Mouse (Mus musculus) forebrain, embryonic 15.5 days (tissue): ENCODE data around the gene R3hdm2. TPM values are rescaled to one million over a fixed set of nuclear protein-coding genes. Genes with fewer than 3 reads are reported as not detected.
A peak's percentile ranks its signal among the peaks of the same experiment; 100 is the strongest.

Source experiments
- ATAC-seq: fragments of 200-750 bp; cut with Nextera tagmentation; replicated peaks from 2 replicates; pipeline ENCODE4 v1.8.0; 2017; ENCODE audit warnings: mild to moderate bottlenecking, moderate TSS enrichment, moderate library complexity
- H3K27ac ChIP-seq: fragments of 300-500 bp; sonication (generic); replicated peaks from 2 replicates; pipeline ENCODE4 v1.5.1; 2015; ENCODE audit warnings: mild to moderate bottlenecking, inconsistent platforms
- H3K27me3 ChIP-seq: fragments of 300-500 bp; sonication (generic); 2 replicates; pipeline ENCODE4 v1.6.1; 2015; ENCODE audit warnings: inconsistent platforms
- H3K36me3 ChIP-seq: fragments of 300-500 bp; sonication (generic); 2 replicates; pipeline ENCODE4 v1.6.1; 2015; ENCODE audit warnings: mild to moderate bottlenecking, inconsistent platforms
- H3K4me1 ChIP-seq: fragments of 300-500 bp; sonication (generic); 2 replicates; pipeline ENCODE4 v1.6.1; 2015; ENCODE audit warnings: inconsistent platforms
- H3K4me2 ChIP-seq: fragments of 300-500 bp; sonication (generic); replicated peaks from 2 replicates; pipeline ENCODE4 v1.6.1; 2015; ENCODE audit warnings: mild to moderate bottlenecking, inconsistent platforms
- H3K4me3 ChIP-seq: fragments of 300-500 bp; sonication (generic); 2 replicates; pipeline ENCODE4 v1.5.1; 2015; ENCODE audit warnings: mild to moderate bottlenecking, inconsistent platforms
- H3K9ac ChIP-seq: fragments of 300-500 bp; sonication (generic); replicated peaks from 2 replicates; pipeline ENCODE4 v1.6.1; 2015; ENCODE audit warnings: mild to moderate bottlenecking, inconsistent platforms
- H3K9me3 ChIP-seq: fragments of 300-500 bp; sonication (generic); 2 replicates; pipeline ENCODE4 v1.6.1; 2016; ENCODE audit warnings: inconsistent platforms
- WGBS: fragments of 180-500 bp; shearing (Covaris S2); methylation state at CpG from one replicate; pipeline ENCODE4 v1.1.7; 2015; ENCODE audit warnings: mixed read lengths; 5-methylcytosine and 5-hydroxymethylcytosine counted together
- polyA plus RNA-seq: library from polyadenylated mRNA; unstranded; fragments of >200 nt; fragmentation: Nextera tagmentation; extraction: Ambion mirVana; gene quantifications from 2 replicates; pipeline ENCODE4 v1.2.1, GENCODE M21; 2015

R3hdm2 gene
- 39.2 and 43.6 TPM in 2 replicates for polyA plus RNA-seq

DNA sequence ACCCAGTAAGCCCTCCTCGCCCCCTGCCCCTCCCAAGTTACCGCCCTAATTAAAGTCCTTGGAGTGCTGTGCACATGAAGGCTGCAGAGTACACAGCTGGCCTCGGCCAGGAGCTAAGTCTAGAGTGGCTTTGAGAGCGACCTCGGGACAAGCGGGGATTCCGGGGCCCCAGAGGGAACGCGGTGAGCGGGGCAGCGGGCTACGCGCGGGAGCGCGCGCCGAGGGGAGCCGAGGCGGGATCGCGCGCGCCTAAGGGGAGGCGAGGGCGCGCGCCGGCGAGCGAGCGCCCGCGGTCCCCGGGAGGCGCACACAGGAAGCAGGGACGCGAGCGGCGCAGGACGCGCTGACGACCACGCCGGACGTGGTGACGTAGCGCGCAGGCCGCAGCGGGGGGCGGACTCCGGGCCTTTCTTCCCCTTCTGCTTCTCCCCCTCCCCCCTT, at the start of gene R3hdm2:
Gene R3hdm2 (plus strand): TSS at position 77 of the 441 bp plus-strand sequence.
- Histone ChIP-seq H3K9ac (peak within 1 kb of the TSS; percentile 78), H3K4me1 (peaks cover 16% of the 10 kb centered on the region), H3K27ac (peak within 1 kb of the TSS; percentile 92), H3K36me3 (no peaks in the 10 kb centered on the region), H3K9me3 (no peaks in the 10 kb centered on the region), H3K27me3 (no peaks in the 10 kb centered on the region), H3K4me2 (peak within 1 kb of the TSS; percentile 70), H3K4me3 (peak within 1 kb of the TSS; percentile 84)
- peak; percentile 97 for ATAC-seq
- 0% methylated on average over 24 of the region's 53 CpGs for WGBS

DNA sequence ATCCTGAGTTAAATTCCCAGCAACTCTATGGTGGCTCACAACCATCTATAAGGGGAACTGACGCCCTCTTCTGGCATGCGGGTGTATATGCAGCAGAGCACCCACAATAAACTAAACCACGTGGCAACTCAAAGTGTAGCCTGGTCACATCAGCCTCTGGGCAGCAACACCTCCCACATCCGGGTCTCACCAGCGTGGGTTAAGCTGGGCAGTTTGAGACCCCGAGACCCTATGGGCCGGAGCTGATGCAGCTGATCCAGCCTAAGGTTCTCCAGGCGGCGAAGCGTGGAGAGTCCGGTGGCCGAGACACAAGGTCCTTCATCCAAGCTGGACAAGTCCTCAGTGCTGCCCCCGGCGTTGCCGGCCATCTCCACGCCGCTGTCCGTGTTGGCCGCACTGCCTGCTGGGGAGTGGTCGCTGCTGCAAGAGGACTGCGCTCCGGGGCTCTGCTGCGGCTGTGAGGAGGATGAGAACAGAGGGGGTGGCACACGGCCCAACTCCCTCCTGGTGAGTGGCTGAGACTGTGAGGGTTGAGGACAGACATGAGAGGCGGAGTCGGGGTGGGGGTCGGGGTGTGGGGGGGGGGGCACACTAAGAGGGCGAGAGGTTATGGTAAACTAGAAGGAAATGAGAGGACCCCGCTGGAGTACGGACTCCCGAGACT, 47.8 kb upstream of the R3hdm2 start:
- 22% methylated on average over 31 of the region's 31 CpGs for WGBS

DNA sequence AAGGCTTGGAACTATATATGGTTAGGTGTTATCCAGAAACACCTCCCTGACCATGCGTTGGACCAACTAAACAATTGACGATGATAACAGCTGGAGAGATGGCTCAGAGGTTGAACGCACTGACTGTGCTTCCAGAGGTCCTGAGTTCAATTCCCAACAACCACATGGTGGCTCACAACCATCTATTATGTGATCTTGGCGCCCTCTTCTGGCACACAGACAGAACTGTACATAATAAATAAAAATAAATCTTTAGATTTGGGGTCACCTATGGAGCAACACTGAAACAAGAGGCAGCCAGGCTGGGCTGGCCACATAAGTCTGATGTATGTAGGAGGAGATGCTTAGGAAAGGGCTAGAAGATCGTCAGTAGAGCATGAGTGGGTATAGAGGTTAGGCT, 47.0 kb upstream of the R3hdm2 start:
- no peak overlapping the region for H3K27ac ChIP-seq
- WGBS, result 65% methylated on average over 5 of the region's 5 CpGs
- H3K4me1 ChIP-seq, result peaks cover 3% of the 10 kb centered on the region; the same call in 1 of the 2 replicates
- ATAC-seq, result no peak
- no peaks in the 10 kb centered on the region for H3K36me3 ChIP-seq
- H3K9ac ChIP-seq, result no peak overlapping the region
- H3K4me2 ChIP-seq, result no peak overlapping the region
- H3K4me3 ChIP-seq, result no peak overlapping the region
- H3K9me3 ChIP-seq, result no peaks in the 10 kb centered on the region
- peaks cover 15% of the 10 kb centered on the region for H3K27me3 ChIP-seq

More for the DNA sequence above, 47.8 kb upstream of the R3hdm2 start:
- peak overlapping the region; percentile 27 for H3K4me3 ChIP-seq
- no peak; the same call in 1 of the 2 replicates for ATAC-seq
- H3K27ac ChIP-seq, result no peak overlapping the region
- H3K9ac ChIP-seq, result peak overlapping the region; percentile 32; the same call in 1 of the 2 replicates
- no peaks in the 10 kb centered on the region for H3K36me3 ChIP-seq
- peaks cover 22% of the 10 kb centered on the region for H3K27me3 ChIP-seq
- peaks cover 3% of the 10 kb centered on the region; the same call in 1 of the 2 replicates for H3K4me1 ChIP-seq
- H3K4me2 ChIP-seq, result peak overlapping the region; percentile 43
- no peaks in the 10 kb centered on the region for H3K9me3 ChIP-seq

DNA sequence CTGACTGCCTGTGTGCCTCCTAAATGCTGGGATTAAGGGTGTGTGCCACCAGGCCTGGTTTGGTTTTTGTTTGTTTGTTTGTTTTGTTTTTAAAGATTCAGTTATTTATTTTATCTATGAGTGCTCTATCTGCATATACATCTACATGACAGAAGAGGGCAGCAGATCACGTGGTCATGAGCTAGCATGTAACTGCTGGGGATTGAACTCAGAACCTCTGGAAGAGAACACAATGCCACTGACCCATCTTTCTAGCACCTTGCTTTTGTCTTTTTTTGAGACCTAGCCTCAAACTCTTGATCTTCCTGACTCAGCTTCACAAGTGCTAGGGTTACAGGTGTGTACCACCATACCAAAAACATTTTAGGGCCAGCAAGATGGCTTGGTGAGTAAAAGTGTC, 44.9 kb upstream of the R3hdm2 start:
- ATAC-seq, result no peak

DNA sequence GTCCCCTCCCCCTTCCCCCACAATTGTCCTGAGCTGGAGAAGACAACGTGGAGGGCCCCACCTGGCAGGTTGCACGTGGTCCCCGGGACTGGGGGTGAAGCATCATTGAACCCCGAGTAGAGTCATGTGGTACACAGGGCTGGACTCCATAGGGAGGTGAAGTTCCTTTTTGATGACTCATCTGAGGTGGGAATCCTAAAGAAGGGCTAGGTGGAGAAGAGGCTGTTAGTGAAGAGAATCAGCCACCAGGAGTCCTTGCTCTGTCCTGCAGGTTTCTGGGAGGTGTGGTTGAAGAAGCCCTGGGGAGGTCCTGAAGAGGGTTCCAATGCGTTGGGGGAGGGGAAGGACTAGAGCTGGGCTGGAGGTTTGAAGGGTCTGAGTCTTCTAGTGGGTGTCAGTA, 43.2 kb upstream of the R3hdm2 start:
- H3K27ac ChIP-seq, result no peak overlapping the region
- no peak overlapping the region for H3K4me2 ChIP-seq
- no peak for ATAC-seq
- no peak overlapping the region for H3K9ac ChIP-seq
- no peak overlapping the region for H3K4me3 ChIP-seq
- H3K9me3 ChIP-seq, result no peaks in the 10 kb centered on the region
- H3K27me3 ChIP-seq, result peaks cover 19% of the 10 kb centered on the region
- no peaks in the 10 kb centered on the region for H3K36me3 ChIP-seq
- peaks cover 36% of the 10 kb centered on the region for H3K4me1 ChIP-seq
- WGBS, result 78% methylated on average over 5 of the region's 5 CpGs

More for the DNA sequence above, 44.9 kb upstream of the R3hdm2 start:
- no peak overlapping the region for H3K27ac ChIP-seq
- peaks cover 6% of the 10 kb centered on the region; the same call in 1 of the 2 replicates for H3K27me3 ChIP-seq
- WGBS, result 61% methylated on average over 1 of the region's 1 CpGs
- H3K9ac ChIP-seq, result no peak overlapping the region
- no peak overlapping the region for H3K4me3 ChIP-seq
- no peaks in the 10 kb centered on the region for H3K36me3 ChIP-seq
- H3K9me3 ChIP-seq, result no peaks in the 10 kb centered on the region
- peaks cover 20% of the 10 kb centered on the region for H3K4me1 ChIP-seq
- H3K4me2 ChIP-seq, result no peak overlapping the region

DNA sequence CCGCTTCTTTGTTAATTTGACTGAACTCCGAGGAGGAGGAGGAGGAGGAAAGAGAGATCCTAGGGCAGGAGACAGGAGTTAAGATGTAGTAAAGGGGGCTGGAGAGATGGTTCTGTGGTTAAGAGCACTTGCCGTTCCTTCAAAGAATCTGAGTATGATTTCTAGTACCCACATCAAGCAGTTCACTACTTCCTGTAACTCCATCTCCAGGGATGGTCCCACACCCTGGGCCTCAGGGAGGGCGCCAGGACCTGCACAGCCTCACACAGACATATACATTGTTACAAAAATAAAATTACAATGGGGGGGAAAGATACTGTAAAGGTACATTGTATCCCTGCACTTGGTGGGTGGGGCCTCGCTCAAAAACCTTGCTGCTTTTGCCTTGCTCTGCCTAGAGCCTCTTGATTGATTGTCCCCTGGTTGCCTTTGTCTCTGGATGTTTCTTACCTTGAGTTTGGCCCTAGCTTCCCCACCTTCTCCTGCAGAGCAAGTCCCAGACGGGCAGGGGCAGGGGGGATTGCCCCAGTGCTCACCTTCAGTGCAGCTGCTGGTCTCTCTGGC, 42.5 kb upstream of the R3hdm2 start:
- H3K4me2 ChIP-seq, result no peak overlapping the region
- H3K36me3 ChIP-seq, result no peaks in the 10 kb centered on the region
- WGBS, result 89% methylated on average over 6 of the region's 6 CpGs
- H3K27me3 ChIP-seq, result peaks cover 25% of the 10 kb centered on the region
- H3K9ac ChIP-seq, result no peak overlapping the region
- peaks cover 40% of the 10 kb centered on the region for H3K4me1 ChIP-seq
- ATAC-seq, result no peak
- H3K27ac ChIP-seq, result no peak overlapping the region
- no peaks in the 10 kb centered on the region for H3K9me3 ChIP-seq
- H3K4me3 ChIP-seq, result no peak overlapping the region

DNA sequence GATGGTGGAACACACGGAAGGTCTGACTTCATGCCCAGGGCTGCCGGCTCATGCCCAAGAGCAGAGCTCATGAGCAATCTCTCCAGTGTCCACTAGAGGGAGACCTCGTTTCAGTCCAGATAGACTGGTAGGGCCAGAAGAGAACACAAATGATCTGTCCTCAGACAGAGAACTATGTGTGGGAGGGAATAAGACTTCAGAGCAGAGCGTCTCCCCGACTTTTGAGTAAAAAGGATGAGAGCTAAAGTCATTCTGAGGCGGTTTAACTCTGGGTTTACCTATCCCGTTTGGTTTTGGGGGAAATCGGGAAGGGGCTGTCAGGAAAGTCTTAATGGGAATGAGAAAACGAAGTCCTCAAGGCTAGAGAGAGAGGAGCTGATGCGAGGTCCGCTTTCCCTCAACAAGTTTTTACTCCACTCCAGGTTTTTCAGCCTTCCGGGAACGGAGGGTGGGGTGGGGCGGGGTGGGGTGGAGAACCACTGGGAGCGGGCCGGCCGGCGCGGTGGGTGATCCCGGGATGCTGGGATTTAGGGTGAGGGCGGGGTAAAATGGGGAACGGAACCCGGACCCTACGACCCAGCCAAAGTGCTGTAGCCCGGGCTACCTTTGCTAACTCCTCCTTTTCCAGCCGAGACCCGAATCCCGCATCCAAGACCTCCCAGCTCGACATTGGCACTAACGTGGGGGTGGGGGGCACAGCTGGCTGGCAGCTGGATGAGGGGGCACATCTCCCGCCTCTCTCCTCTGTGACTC, 41.0 kb upstream of the R3hdm2 start:
- Histone ChIP-seq H3K9me3 (no peaks in the 10 kb centered on the region), H3K4me1 (peaks cover 40% of the 10 kb centered on the region), H3K9ac (peak overlapping the region; percentile 19; the same call in 1 of the 2 replicates), H3K27ac (no peak overlapping the region), H3K27me3 (peaks cover 25% of the 10 kb centered on the region), H3K36me3 (no peaks in the 10 kb centered on the region), H3K4me2 (peak overlapping the region; percentile 56), H3K4me3 (peak overlapping the region; percentile 36)
- under 1% methylated on average over 31 of the region's 31 CpGs for WGBS
- peak; percentile 76 for ATAC-seq

DNA sequence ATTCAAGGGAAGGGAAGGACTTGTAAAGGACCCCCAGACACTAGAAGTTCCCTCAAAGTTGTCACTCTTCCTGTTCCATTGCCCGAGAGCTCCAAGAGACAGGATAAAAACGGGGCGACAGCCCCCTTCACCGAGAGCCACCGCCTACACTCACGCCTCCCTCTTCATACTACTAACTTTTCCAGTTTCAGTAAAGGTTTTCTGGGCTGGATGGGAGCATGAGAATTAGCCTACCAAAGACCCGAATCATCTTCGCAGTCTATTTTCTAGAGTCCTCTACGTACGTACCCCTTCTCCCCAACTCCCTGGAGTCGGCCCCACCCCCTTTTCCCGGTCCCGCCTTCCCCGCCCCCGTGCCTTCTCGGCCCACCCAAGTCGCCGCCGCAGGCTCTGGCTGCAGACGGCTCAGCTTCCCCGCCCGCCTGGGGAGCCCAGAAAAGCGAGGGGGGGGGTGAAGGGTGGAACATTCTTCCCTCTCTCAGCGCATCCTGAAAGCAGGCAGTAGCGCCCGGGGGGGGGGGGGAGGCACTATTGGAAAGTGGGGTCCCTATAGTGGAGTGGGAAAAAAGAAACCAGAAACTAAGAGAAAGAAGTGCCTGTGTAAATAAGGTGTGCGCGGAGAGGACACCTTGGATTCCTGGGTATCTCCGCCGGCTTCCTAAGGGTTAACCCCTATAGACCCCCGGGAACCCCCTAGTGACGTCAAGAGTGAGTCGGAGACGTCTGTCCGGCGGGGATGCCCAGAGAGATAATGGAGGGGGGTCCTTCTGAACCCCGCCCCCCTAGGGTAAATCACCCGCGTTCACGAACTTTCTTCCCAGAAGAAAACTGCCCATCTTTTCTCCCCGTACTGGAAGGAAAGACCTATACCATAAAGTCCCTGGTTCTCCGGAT, 40.2 kb upstream of the R3hdm2 start:
- under 1% methylated on average over 42 of the region's 42 CpGs for WGBS
- H3K36me3 ChIP-seq, result no peaks in the 10 kb centered on the region
- no peaks in the 10 kb centered on the region for H3K9me3 ChIP-seq
- H3K27me3 ChIP-seq, result peaks cover 25% of the 10 kb centered on the region
- H3K27ac ChIP-seq, result no peak overlapping the region
- H3K9ac ChIP-seq, result peak overlapping the region; percentile 20
- H3K4me1 ChIP-seq, result peaks cover 40% of the 10 kb centered on the region
- peak overlapping the region; percentile 56 for H3K4me2 ChIP-seq
- ATAC-seq, result peak; percentile 27; the same call in 1 of the 2 replicates
- peak overlapping the region; percentile 36 for H3K4me3 ChIP-seq

DNA sequence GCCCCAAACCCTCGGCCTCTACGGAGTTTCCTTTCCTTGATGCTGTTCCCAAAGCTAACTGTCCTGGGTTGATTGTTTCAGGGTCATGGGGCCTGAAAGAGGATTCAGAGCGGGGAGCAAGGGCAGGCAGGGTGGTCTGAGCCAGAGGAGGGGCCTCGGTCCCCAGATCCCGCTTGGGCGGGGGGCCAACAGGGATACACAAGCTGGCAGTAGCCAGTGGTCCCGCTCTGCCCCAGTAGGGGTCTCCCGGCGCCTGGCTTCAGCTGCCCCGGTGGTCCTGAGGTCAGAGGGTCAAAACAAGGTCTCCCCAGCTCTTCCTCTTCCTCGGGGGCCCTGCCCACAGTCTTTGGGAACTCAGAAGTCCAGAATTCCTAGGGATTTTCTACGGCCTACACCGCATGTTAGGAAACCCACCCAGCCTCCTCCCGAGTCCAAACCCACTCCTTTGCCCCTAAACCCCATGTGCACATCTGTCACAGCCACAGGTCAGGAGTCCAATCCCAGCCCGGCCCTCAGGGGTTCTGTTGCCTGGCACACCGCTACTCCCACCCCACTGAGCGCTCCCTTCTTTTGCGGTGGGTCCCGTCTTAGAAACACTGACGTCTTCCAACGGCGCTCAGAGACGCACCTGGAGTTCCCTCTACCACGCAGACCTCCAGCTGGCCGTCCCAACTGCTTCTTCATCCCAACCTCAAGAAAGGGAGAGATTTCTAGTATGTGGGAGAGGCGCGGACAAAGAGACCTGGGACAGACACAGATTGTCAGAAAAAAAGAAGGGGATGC, 39.4 kb upstream of the R3hdm2 start:
- ATAC-seq, result no peak
- peak overlapping the region; percentile 20; the same call in 1 of the 2 replicates for H3K9ac ChIP-seq
- no peaks in the 10 kb centered on the region for H3K36me3 ChIP-seq
- H3K27me3 ChIP-seq, result peaks cover 25% of the 10 kb centered on the region
- peaks cover 40% of the 10 kb centered on the region for H3K4me1 ChIP-seq
- H3K4me3 ChIP-seq, result peak overlapping the region; percentile 36
- no peak overlapping the region for H3K27ac ChIP-seq
- no peaks in the 10 kb centered on the region for H3K9me3 ChIP-seq
- 1% methylated on average over 27 of the region's 27 CpGs for WGBS
- H3K4me2 ChIP-seq, result peak overlapping the region; percentile 56

DNA sequence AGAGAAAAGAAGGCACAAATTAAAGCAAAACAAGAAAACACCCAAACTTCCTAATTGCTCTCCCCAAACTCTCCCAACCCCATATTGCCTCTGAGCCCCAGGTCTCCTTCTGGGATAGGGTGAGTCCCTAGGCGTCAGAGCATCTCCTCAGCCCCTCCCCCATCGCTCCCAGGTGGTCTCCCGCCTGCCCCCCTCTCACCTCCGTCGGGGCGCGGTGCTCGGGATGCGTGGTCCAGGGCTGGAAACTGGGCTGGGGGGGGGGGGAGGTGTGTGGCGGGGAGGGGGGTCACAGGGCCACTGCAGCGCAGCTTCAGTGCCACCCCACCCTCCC, 38.8 kb upstream of the R3hdm2 start:
- Histone ChIP-seq H3K4me1 (peaks cover 40% of the 10 kb centered on the region), H3K27me3 (peaks cover 25% of the 10 kb centered on the region), H3K4me2 (peak overlapping the region; percentile 56), H3K36me3 (no peaks in the 10 kb centered on the region), H3K9ac (no peak overlapping the region), H3K9me3 (no peaks in the 10 kb centered on the region), H3K27ac (no peak overlapping the region), H3K4me3 (peak overlapping the region; percentile 36)
- 0 out of 2 replicates have a peak, but pooled peaks have one; percentile 8 for ATAC-seq
- WGBS, result 0% methylated on average over 11 of the region's 11 CpGs
